Mouse (Mus musculus): ENCODE measurements around the gene Ppm1m. TPM values are rescaled to one million over a fixed set of nuclear protein-coding genes. Genes with fewer than 3 reads are reported as not detected.

Ppm1m gene
- polyA plus RNA-seq, 1 experiment from 2014 or later = 30.3 TPM

DNA sequence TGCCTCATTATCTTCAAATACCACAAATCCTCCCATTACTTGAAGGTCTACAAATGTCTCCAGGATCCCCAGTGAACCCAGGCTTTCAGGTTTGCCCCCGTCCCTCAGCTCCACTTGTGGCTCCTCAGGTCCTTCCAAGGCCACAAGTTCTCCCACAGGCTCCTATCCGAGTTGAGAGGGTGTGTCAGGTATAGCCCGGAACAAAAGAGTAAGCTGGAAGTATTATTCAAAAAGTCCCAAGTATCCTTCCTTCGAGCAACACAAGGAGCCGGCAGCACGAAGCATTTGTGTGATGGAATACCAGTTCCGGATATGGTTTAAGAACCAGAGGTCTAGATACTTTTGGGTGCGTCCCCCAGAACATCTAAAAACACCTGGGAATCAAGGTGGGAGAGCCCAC is 7.5 kb downstream of the Ppm1m start:
- Histone ChIP-seq H3K9me3 (ENCODE audit: control insufficient read depth, low read length) (no peaks in the 10 kb centered on the region), H3K9ac (ENCODE audit: low read length) (no peak overlapping the region), H3K27me3 (ENCODE audit: control insufficient read depth, insufficient read depth, low read length) (no peaks in the 10 kb centered on the region), H3K36me3 (ENCODE audit: control insufficient read depth, insufficient read depth, low read length) (peaks cover 24% of the 10 kb centered on the region), H3K27ac (ENCODE audit: low read depth, low read length) (no peak overlapping the region), H3K4me3 (ENCODE audit: low read depth, low read length) (no peak overlapping the region), H3K4me2 (ENCODE audit: low read depth) (no peak overlapping the region), H3K4me1 (ENCODE audit: control insufficient read depth, insufficient read depth, low read length) (no peaks in the 10 kb centered on the region)
- 94% methylated on average over 8 of the region's 8 CpGs for WGBS
- ATAC-seq (ENCODE audit: insufficient read depth, low FRiP score, low TSS enrichment) (no peak), DNase-seq (ENCODE audit: low spot score) (no peak)

- H3K4me2 ChIP-seq (ENCODE audit: low read depth) = no peak overlapping the region
- no peak overlapping the region for H3K4me3 ChIP-seq (ENCODE audit: low read depth, low read length)
- ATAC-seq (ENCODE audit: insufficient read depth, low FRiP score, low TSS enrichment) (no peak), DNase-seq (ENCODE audit: low spot score) (no peak)
- 100% methylated on average over 1 of the region's 1 CpGs for WGBS
- no peaks in the 10 kb centered on the region for H3K9me3 ChIP-seq (ENCODE audit: control insufficient read depth, low read length)
- H3K27ac ChIP-seq (ENCODE audit: low read depth, low read length) = no peak overlapping the region
- no peaks in the 10 kb centered on the region for H3K27me3 ChIP-seq (ENCODE audit: control insufficient read depth, insufficient read depth, low read length)
- H3K36me3 ChIP-seq (ENCODE audit: control insufficient read depth, insufficient read depth, low read length) = peaks cover 27% of the 10 kb centered on the region
- no peaks in the 10 kb centered on the region for H3K4me1 ChIP-seq (ENCODE audit: control insufficient read depth, insufficient read depth, low read length)
- no peak overlapping the region for H3K9ac ChIP-seq (ENCODE audit: low read length)
These were observed 8.2 kb downstream of the Ppm1m start for GRCm38 (mm10) chr9:106191355-106191754.

DNA sequence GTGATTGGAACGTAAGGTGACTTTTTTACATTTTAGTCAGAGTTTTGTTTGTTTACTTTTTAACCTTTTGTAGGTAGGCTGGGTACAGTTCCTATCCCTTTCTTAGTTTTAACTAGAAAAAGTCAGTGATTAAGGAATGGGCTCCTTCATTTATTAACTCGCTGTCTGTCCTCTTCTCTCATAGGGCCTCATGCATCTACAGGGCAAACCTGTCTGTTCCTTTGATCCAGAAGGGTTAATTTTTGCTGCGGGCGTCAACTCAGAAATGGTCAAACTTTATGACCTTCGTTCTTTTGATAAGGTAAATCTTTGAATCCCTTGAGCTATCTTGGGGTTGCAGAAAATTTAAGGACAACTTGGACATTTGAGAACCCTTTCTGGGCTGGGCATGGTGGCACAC is 15.6 kb downstream of the Ppm1m start:
- no peaks in the 10 kb centered on the region for H3K9me3 ChIP-seq (ENCODE audit: control insufficient read depth, low read length)
- ATAC-seq (ENCODE audit: insufficient read depth, low FRiP score, low TSS enrichment) (no peak), DNase-seq (ENCODE audit: low spot score) (no peak)
- H3K27ac ChIP-seq (ENCODE audit: low read depth, low read length) = no peak overlapping the region
- H3K4me1 ChIP-seq (ENCODE audit: control insufficient read depth, insufficient read depth, low read length) = no peaks in the 10 kb centered on the region
- H3K27me3 ChIP-seq (ENCODE audit: control insufficient read depth, insufficient read depth, low read length) = no peaks in the 10 kb centered on the region
- peaks cover 34% of the 10 kb centered on the region for H3K36me3 ChIP-seq (ENCODE audit: control insufficient read depth, insufficient read depth, low read length)
- no peak overlapping the region for H3K4me2 ChIP-seq (ENCODE audit: low read depth)
- no peak overlapping the region for H3K4me3 ChIP-seq (ENCODE audit: low read depth, low read length)
- H3K9ac ChIP-seq (ENCODE audit: low read length) = no peak overlapping the region
- WGBS = 90% methylated on average over 5 of the region's 5 CpGs

DNA sequence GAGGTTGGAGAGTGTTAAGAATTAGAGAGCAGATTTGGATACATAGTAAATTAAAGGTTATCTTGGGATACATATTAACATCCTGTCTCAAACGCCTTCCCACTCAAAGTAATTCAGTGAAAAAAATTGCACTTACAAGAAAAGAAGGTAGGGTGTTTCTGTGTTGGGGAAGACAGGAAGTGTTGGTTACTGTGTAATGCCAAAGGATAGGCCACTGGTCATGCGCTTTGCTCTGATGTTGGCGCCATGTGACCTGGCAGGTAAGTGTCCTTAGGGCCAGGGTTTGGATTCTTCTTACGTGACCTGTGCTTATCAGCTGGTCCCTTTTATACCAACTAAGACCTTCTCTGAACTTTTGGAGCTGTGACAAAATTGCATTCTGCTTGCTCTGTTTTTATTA is 17.4 kb downstream of the Ppm1m start:
- H3K4me3 ChIP-seq (ENCODE audit: low read depth, low read length) = no peak overlapping the region
- no peak for DNase-seq (ENCODE audit: low spot score)
- H3K9me3 ChIP-seq (ENCODE audit: control insufficient read depth, low read length) = no peaks in the 10 kb centered on the region
- 95% methylated on average over 4 of the region's 4 CpGs for WGBS
- no peak for ATAC-seq (ENCODE audit: insufficient read depth, low FRiP score, low TSS enrichment)
- no peaks in the 10 kb centered on the region for H3K27me3 ChIP-seq (ENCODE audit: control insufficient read depth, insufficient read depth, low read length)
- H3K36me3 ChIP-seq (ENCODE audit: control insufficient read depth, insufficient read depth, low read length) = peaks cover 31% of the 10 kb centered on the region
- H3K4me1 ChIP-seq (ENCODE audit: control insufficient read depth, insufficient read depth, low read length) = no peaks in the 10 kb centered on the region
- no peak overlapping the region for H3K4me2 ChIP-seq (ENCODE audit: low read depth)
- no peak overlapping the region for H3K27ac ChIP-seq (ENCODE audit: low read depth, low read length)
- no peak overlapping the region for H3K9ac ChIP-seq (ENCODE audit: low read length)

- Histone ChIP-seq H3K9me3 (ENCODE audit: control insufficient read depth, low read length) (no peaks in the 10 kb centered on the region), H3K9ac (ENCODE audit: low read length) (no peak overlapping the region), H3K4me2 (ENCODE audit: low read depth) (no peak overlapping the region), H3K4me3 (ENCODE audit: low read depth, low read length) (no peak overlapping the region), H3K27me3 (ENCODE audit: control insufficient read depth, insufficient read depth, low read length) (no peaks in the 10 kb centered on the region), H3K4me1 (ENCODE audit: control insufficient read depth, insufficient read depth, low read length) (no peaks in the 10 kb centered on the region), H3K36me3 (ENCODE audit: control insufficient read depth, insufficient read depth, low read length) (peaks cover 23% of the 10 kb centered on the region), H3K27ac (ENCODE audit: low read depth, low read length) (no peak overlapping the region)
- WGBS = 99% methylated on average over 3 of the region's 3 CpGs
- DNase-seq (ENCODE audit: low spot score) (no peak), ATAC-seq (ENCODE audit: insufficient read depth, low FRiP score, low TSS enrichment) (no peak)
These were observed 19.6 kb downstream of the Ppm1m start for GRCm38 (mm10) chr9:106179964-106180363.

GRCm38 (mm10) chr9:106179454-106179853 is 20.1 kb downstream of the Ppm1m start:
- no peak overlapping the region for H3K27ac ChIP-seq (ENCODE audit: low read depth, low read length)
- no peak for ATAC-seq (ENCODE audit: insufficient read depth, low FRiP score, low TSS enrichment)
- 89% methylated on average over 2 of the region's 2 CpGs for WGBS
- no peaks in the 10 kb centered on the region for H3K4me1 ChIP-seq (ENCODE audit: control insufficient read depth, insufficient read depth, low read length)
- H3K36me3 ChIP-seq (ENCODE audit: control insufficient read depth, insufficient read depth, low read length) = peaks cover 20% of the 10 kb centered on the region
- no peak overlapping the region for H3K4me3 ChIP-seq (ENCODE audit: low read depth, low read length)
- no peak for DNase-seq (ENCODE audit: low spot score)
- no peak overlapping the region for H3K4me2 ChIP-seq (ENCODE audit: low read depth)
- no peaks in the 10 kb centered on the region for H3K9me3 ChIP-seq (ENCODE audit: control insufficient read depth, low read length)
- no peaks in the 10 kb centered on the region for H3K27me3 ChIP-seq (ENCODE audit: control insufficient read depth, insufficient read depth, low read length)
- no peak overlapping the region for H3K9ac ChIP-seq (ENCODE audit: low read length)

DNA sequence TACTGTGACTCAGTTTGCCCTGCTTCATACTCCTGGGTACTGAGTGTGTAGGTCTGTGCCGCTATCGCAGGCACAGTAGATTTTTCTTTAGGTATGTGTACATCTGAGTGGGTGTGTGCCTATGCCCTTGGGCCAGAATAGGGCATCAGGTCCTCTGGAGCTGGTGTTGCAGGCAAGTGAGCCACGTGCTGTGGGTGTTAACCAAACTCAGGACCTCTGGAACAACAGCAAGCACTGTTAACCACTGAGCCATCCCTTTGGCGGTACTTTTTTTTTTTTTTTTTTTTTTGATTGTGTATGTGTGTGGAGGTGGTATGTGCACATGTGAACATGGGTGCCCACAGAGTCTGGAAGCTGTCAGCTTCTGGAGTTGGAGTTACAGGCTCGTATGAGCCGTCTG is 21.7 kb downstream of the Ppm1m start:
- Histone ChIP-seq H3K9ac (ENCODE audit: low read length) (no peak overlapping the region), H3K4me2 (ENCODE audit: low read depth) (no peak overlapping the region), H3K27me3 (ENCODE audit: control insufficient read depth, insufficient read depth, low read length) (no peaks in the 10 kb centered on the region), H3K4me3 (ENCODE audit: low read depth, low read length) (no peak overlapping the region), H3K4me1 (ENCODE audit: control insufficient read depth, insufficient read depth, low read length) (peaks cover 4% of the 10 kb centered on the region; the same call in 1 of the 2 replicates), H3K27ac (ENCODE audit: low read depth, low read length) (no peak overlapping the region), H3K9me3 (ENCODE audit: control insufficient read depth, low read length) (no peaks in the 10 kb centered on the region), H3K36me3 (ENCODE audit: control insufficient read depth, insufficient read depth, low read length) (peaks cover 14% of the 10 kb centered on the region)
- ATAC-seq (ENCODE audit: insufficient read depth, low FRiP score, low TSS enrichment) (no peak), DNase-seq (ENCODE audit: low spot score) (no peak)
- 92% methylated on average over 6 of the region's 6 CpGs for WGBS

DNA sequence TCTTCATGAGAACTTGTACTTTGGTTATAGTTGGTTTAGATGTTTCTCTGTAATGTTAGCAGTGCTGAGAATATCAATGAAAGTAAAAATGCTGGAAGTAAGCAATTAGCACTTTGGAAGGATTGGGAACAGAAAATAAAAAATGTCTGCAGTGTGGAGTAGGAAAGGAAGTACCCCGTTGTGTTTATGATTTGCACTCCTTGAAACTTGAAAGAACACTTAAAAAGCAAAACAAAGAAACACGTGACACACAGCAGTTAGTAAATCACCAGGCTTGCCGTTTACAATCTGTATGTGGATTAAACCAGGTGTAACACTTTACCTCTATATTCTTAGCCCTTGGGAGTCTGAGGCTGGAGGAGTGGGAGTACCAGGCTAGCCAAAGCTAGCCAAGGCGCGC is 22.8 kb downstream of the Ppm1m start:
- no peak overlapping the region for H3K4me3 ChIP-seq (ENCODE audit: low read depth, low read length)
- 81% methylated on average over 5 of the region's 5 CpGs for WGBS
- H3K9me3 ChIP-seq (ENCODE audit: control insufficient read depth, low read length) = no peaks in the 10 kb centered on the region
- no peak overlapping the region for H3K9ac ChIP-seq (ENCODE audit: low read length)
- peaks cover 12% of the 10 kb centered on the region for H3K36me3 ChIP-seq (ENCODE audit: control insufficient read depth, insufficient read depth, low read length)
- no peak for DNase-seq (ENCODE audit: low spot score)
- H3K4me1 ChIP-seq (ENCODE audit: control insufficient read depth, insufficient read depth, low read length) = peaks cover 8% of the 10 kb centered on the region
- ATAC-seq (ENCODE audit: insufficient read depth, low FRiP score, low TSS enrichment) = no peak
- H3K27me3 ChIP-seq (ENCODE audit: control insufficient read depth, insufficient read depth, low read length) = no peaks in the 10 kb centered on the region
- H3K4me2 ChIP-seq (ENCODE audit: low read depth) = no peak overlapping the region
- no peak overlapping the region for H3K27ac ChIP-seq (ENCODE audit: low read depth, low read length)

DNA sequence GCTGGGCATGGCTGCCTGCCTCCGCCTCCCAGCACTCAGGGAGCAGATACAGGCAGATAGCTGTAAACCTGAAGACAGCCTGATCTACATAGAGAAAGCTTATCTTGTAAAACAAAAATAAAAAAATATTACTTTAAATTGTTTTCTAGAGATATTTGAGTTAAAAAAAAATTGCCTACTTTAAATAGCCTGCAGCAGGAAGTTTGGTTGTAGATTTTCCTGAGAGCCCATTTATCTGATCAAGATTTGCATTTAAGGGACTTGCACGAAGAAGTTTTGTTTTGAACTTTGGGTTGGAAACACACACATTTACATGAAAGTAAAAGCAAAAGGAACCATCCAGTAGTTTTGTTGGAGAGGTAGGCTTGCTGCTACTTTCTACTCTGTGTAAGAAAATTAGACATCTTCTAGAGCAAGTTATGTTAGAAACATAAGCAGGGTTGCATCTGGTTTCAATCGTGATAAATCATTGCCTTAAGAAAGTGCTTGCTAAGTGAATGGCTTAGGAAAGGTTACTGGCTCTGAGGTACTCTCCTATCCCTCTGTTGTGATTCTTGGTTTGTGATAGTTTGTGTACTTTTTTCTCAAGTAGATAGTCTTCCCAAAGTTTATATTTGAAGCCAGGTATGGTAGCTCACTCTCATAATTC is 23.9 kb downstream of the Ppm1m start:
- H3K36me3 ChIP-seq (ENCODE audit: control insufficient read depth, insufficient read depth, low read length) = peaks cover 7% of the 10 kb centered on the region
- DNase-seq (ENCODE audit: low spot score) (no peak), ATAC-seq (ENCODE audit: insufficient read depth, low FRiP score, low TSS enrichment) (no peak)
- no peak overlapping the region for H3K4me3 ChIP-seq (ENCODE audit: low read depth, low read length)
- H3K27ac ChIP-seq (ENCODE audit: low read depth, low read length) = no peak overlapping the region
- no peaks in the 10 kb centered on the region for H3K9me3 ChIP-seq (ENCODE audit: control insufficient read depth, low read length)
- no peaks in the 10 kb centered on the region for H3K27me3 ChIP-seq (ENCODE audit: control insufficient read depth, insufficient read depth, low read length)
- peaks cover 8% of the 10 kb centered on the region for H3K4me1 ChIP-seq (ENCODE audit: control insufficient read depth, insufficient read depth, low read length)
- WGBS = 87% methylated on average over 3 of the region's 3 CpGs
- no peak overlapping the region for H3K4me2 ChIP-seq (ENCODE audit: low read depth)
- no peak overlapping the region for H3K9ac ChIP-seq (ENCODE audit: low read length)

Measured in neural tube, embryonic 11.5 days (tissue).